Mouse (Mus musculus) heart, adult 8-10 months (tissue): ENCODE results near the gene Tcl1b1. TPM values are rescaled to one million over a fixed set of nuclear protein-coding genes. Genes with fewer than 3 reads are reported as not detected.
"Not testable (repeated sequence)": the region's sequence is repeated elsewhere in the genome, so short reads cannot be mapped to it uniquely, and the experiment has no call there.

Experiments
- DNase-seq: peaks from one replicate; pipeline ENCODE4 v3.0.0; 2022; ENCODE audit warnings: low spot score
- total RNA-seq, 4 experiments: library from RNA; stranded (reverse); gene quantifications; 2 replicates each; pipeline ENCODE4 v1.2.4; 2022

The Tcl1b1 gene
- total RNA-seq, 4 experiments from 2014 or later: not detected

DNA sequence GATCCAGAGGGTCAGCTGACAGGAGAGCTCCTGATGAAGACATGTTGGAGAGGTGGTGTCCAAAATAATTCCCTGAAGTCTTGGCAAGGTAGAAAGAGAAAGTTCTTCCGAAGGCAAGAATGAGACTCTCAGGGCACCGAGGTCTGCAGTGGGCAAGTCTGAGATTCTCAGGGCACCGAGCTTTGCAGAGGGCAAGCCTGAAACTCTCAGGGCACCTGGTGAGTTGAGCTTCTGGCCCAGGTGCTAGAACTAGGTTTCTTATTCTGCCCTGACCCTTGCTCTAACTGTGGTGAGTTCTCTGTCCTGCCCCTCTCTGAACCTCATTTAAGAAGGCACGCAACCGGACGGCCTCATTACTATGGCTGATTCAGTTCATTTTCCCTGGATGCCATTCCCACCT, 31.3 kb downstream of the Tcl1b1 start, which contains the start of gene Tcl1b3:
Gene Tcl1b3 (plus strand): TSS at position 301 of the 400 bp plus-strand sequence.
- not testable (repeated sequence) for DNase-seq

DNA sequence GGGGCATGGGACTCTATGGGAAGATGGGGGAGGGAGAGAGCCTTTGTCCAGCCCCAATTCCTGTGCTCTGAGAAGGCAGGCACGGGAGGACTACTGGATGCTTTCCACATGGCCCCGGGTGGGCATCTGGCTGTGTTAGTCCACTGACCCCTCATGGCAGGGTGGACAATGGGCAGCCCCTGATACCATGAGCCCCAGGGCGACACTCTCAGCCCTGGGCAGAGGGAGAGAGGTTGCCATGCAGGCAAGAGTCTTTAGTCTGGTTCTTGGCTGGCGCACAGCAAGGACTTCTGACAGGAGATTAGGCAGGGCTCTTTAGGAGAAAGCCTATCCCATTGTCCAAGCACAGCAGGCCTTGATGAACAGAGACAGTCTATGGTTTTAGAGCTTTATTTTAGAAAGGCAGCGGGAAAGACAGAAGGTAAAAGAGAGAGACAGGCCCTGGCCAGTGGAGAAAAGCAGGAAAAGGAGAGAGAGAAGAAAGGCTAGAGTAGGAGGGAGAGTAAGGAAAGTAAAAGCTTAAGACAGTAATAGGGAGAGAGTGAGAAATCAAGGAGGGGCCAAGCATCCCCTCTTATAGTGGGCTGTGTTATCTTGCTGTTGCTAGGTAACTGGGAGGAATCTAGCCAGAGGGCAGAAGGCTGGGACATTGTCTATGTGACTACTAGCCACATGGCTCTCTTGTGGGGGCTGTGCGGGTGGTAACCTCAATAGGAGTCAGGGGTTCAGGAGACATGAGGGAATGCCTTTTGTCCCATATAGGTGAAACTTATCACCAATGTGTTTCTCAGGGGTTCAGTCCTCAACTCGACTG, 40.4 kb downstream of the Tcl1b1 start:
- DNase-seq: not testable (repeated sequence)

DNA sequence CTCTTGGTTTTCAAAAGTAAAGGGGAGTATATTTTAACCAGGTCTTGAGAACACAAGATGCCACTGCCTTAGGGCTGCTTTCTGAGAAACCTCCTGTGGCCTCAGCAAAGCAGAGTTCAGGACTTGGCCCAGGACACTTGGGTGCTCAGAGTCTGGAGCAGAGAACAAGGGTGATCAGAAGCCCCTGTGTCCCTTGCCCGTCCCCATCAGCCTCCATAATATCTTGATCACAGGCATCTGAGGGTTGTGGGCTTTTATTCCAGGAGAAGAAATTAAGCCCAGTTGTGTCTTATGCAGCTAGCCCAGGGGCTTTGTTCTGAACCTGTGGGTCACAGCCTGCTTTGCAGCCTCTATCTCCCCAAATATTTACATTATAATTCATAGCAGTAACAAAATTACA, 42.2 kb downstream of the Tcl1b1 start, which contains the start of gene Tcl1b4:
Gene Tcl1b4 (plus strand): TSS at position 301 of the 400 bp plus-strand sequence.
- not testable (repeated sequence) for DNase-seq

DNA sequence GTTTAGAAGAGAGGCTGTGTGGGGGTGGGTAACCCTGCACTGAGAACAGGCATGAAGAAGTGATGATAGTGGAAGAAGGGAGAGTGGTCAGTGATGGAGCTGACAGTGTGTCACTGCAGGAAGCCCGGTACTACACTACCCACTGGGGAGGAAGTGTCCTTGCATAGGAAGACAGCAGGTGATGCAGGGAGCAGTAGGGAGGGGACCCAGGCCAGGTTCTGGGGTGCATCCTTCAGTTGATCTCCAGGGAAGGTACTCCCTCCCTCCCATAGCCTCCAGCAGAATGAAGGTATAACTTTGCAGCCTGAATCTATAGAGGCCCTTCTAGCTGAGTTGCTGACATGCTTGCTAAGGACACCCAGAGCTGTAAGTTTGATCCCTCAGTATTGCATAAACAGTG, 47.6 kb downstream of the Tcl1b1 start:
- no peak for DNase-seq

DNA sequence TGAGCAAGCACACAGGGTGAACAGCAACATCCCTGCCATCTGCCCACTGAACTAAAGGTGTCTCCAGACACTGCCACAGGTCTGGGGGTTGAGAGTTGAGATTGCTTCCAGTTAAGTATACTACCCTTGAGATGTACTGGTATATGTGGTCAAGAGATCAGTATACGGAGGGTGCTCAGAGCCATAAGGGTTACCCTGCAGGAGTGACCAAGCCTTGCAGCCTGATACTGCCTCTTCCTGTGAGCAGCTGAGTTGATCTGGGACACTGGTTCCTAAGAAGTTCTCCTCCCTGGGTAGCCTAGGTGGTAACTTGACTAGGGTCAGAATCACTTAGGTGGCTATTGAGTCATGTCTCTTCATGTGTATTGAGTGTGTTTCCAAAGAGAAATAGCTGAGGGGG, 49.0 kb downstream of the Tcl1b1 start:
- no peak for DNase-seq

DNA sequence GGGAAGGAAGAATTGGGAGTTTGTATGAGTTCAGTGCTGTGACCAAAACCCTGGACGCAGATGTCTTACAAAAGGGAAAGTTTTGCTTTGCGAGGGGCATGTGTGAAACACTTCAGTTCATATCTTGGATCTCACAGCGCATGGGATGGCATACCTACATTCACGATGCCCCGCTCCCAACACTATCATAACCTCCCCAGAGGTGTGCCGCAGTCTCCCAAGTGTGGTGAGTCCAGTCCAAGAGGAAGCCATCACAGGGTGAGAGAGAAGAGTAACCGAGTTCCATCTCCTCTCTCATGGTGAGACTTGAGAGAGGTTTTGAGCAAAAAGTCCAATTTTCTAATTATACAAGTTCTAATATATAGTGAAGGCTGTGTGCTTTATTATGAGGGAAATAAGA, 49.7 kb downstream of the Tcl1b1 start:
- no peak for DNase-seq

Other genes with a start within 250 kb of the Tcl1b1 start
- gene Syne3, start 149.9 kb upstream of the Tcl1b1 start, total RNA-seq: 10 to 100 TPM in 1 of 4 experiments, 1 to 10 TPM in 3; 7.2 to 10.5 (median 7.7) TPM
- 100 to 1,000 TPM in 1 of 4 experiments, 10 to 100 TPM in 3; 74.2 to 104 (median 85.4) TPM for gene Glrx5, start 127.0 kb upstream of the Tcl1b1 start, total RNA-seq
- gene Tcl1b2, start 13.7 kb upstream of the Tcl1b1 start, total RNA-seq: not detected
- not detected for gene Tcl1b5, start 16.7 kb downstream of the Tcl1b1 start, total RNA-seq
- gene Tcl1b3, start 31.4 kb downstream of the Tcl1b1 start, total RNA-seq: not detected
- gene Tcl1b4, start 42.3 kb downstream of the Tcl1b1 start, total RNA-seq: not detected
- not detected for gene Tcl1, start 63.1 kb downstream of the Tcl1b1 start, total RNA-seq
- under 1 TPM in 2 of 4 experiments, not detected in 2; 0.19 to 0.22 TPM for gene Tunar, start 174.2 kb downstream of the Tcl1b1 start, total RNA-seq